Mouse (Mus musculus) central nervous system, embryonic 14 days (tissue): Measurements from ENCODE around the gene Magi3. TPM values are rescaled to one million over a fixed set of nuclear protein-coding genes. Genes with fewer than 3 reads are reported as not detected.

Source experiments
- polyA plus RNA-seq: library from polyadenylated mRNA; depleted of rRNA; stranded (reverse); fragments of >200 nt; gene quantifications from 2 replicates; pipeline ENCODE4 v1.2.3, GENCODE M21; 2012; rRNA removed

Gene Magi3
- 12.8 and 13.0 TPM in 2 replicates for polyA plus RNA-seq

GRCm38 (mm10) chr3:104220295-104220965 lies at the start of gene Magi3:
TSS of gene Magi3 (minus strand) at chr3:104220374.

GRCm38 (mm10) chr3:103967861-103968691 lies 252.1 kb downstream of the Magi3 start, which contains the start of gene Phtf1:
TSS of gene Phtf1 (plus strand) at chr3:103968110.

